Mouse (Mus musculus): ENCODE data around the gene Tuba1a. TPM values are rescaled to one million over a fixed set of nuclear protein-coding genes. Genes with fewer than 3 reads are reported as not detected.
A peak's percentile ranks its signal among the peaks of the same experiment; 100 is the strongest.
"Not testable (repeated sequence)": the region's sequence is repeated elsewhere in the genome, so short reads cannot be mapped to it uniquely, and the experiment has no call there.

Tuba1a gene
- polyA plus RNA-seq, 1 experiment from 2014 or later = 925 TPM

DNA sequence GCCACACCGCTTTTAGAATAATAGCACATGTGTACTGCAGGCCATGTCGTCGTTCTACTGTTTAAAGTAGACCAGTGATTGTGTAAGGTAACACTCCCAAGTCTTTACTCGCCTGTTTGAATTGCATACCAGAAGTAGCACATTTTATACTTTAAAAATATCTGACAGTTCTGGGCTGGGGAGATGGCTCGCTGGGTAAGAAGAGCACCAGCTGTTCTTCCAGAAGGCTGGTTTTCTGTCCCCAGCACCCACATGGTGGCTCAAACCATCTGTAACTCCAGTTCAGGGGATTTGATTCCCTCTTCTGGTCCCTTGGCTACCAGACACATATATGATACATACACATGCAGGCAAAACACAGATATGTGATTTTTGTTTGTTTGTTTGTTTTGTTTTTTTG is 4.0 kb upstream of the Tuba1a start:
- H3K36me3 ChIP-seq (ENCODE audit: insufficient read depth, low read length) = no peaks in the 10 kb centered on the region
- H3K27ac ChIP-seq (ENCODE audit: low read length) = no peak overlapping the region
- peaks cover 8% of the 10 kb centered on the region for H3K4me1 ChIP-seq (ENCODE audit: insufficient read depth, low read length)
- H3K9ac ChIP-seq (replicated peaks; ENCODE audit: low read length) = no peak overlapping the region
- no peaks in the 10 kb centered on the region for H3K9me3 ChIP-seq (ENCODE audit: low read length)
- ATAC-seq (ENCODE audit: low FRiP score, low TSS enrichment) = no peak
- H3K4me2 ChIP-seq (replicated peaks; ENCODE audit: low read depth, low read length) = no peak overlapping the region
- 69% methylated on average over 5 of the region's 5 CpGs for WGBS
- H3K4me3 ChIP-seq (ENCODE audit: low read length) = no peak overlapping the region
- H3K27me3 ChIP-seq (ENCODE audit: insufficient read depth, low read length) = no peaks in the 10 kb centered on the region

DNA sequence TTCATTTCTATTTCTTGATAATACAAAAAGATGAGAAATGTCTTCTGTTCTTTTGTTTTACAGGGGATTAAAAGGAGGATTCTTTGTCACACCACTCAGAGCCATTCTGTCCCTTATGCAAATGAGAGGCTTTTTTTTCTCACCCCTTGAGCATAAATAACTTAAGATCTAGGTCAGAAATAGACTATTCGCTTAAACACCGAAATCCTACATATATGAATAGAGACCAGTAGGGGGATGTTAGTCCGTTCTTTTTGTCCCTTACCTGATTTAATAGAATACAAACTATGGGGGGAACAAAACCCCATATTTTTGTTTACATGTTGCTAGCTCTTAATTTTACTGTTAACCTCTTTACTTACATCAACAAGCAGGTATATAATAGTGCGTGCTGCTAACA is 2.5 kb upstream of the Tuba1a start:
- no peak for ATAC-seq (ENCODE audit: low FRiP score, low TSS enrichment)
- Histone ChIP-seq H3K9me3 (ENCODE audit: low read length) (no peaks in the 10 kb centered on the region), H3K4me2 (replicated peaks; ENCODE audit: low read depth, low read length) (no peak overlapping the region), H3K36me3 (ENCODE audit: insufficient read depth, low read length) (peaks cover 1% of the 10 kb centered on the region; the same call in 1 of the 2 replicates), H3K9ac (replicated peaks; ENCODE audit: low read length) (no peak overlapping the region), H3K27ac (ENCODE audit: low read length) (no peak overlapping the region), H3K4me1 (ENCODE audit: insufficient read depth, low read length) (peaks cover 15% of the 10 kb centered on the region), H3K27me3 (ENCODE audit: insufficient read depth, low read length) (no peaks in the 10 kb centered on the region), H3K4me3 (ENCODE audit: low read length) (no peak overlapping the region)
- WGBS = 94% methylated on average over 4 of the region's 4 CpGs

DNA sequence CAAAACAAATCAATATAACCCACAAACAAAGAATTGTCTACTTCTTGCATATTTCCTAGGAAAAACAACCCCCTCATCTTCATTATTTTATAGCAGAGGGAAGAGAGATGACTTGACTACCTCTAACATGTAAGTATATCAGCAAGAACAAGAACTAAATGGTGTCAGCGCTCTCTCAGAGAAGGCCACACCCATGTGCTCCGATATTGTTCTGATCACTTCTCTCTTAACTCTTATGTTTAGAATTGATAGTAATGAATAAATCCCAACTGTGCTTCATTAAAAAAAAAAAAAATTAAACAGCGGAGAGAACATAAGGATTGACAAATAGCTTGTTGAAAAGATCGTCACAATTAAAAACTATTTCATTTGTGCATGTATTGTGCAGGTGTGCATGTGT is 1.8 kb upstream of the Tuba1a start:
- Histone ChIP-seq H3K4me3 (ENCODE audit: low read length) (no peak overlapping the region), H3K27me3 (ENCODE audit: insufficient read depth, low read length) (no peaks in the 10 kb centered on the region), H3K36me3 (ENCODE audit: insufficient read depth, low read length) (peaks cover 3% of the 10 kb centered on the region; the same call in 1 of the 2 replicates), H3K9me3 (ENCODE audit: low read length) (no peaks in the 10 kb centered on the region), H3K9ac (replicated peaks; ENCODE audit: low read length) (no peak overlapping the region), H3K4me2 (replicated peaks; ENCODE audit: low read depth, low read length) (no peak overlapping the region), H3K27ac (ENCODE audit: low read length) (no peak overlapping the region), H3K4me1 (ENCODE audit: insufficient read depth, low read length) (peaks cover 15% of the 10 kb centered on the region)
- WGBS = 81% methylated on average over 4 of the region's 4 CpGs
- ATAC-seq (ENCODE audit: low FRiP score, low TSS enrichment) = no peak

DNA sequence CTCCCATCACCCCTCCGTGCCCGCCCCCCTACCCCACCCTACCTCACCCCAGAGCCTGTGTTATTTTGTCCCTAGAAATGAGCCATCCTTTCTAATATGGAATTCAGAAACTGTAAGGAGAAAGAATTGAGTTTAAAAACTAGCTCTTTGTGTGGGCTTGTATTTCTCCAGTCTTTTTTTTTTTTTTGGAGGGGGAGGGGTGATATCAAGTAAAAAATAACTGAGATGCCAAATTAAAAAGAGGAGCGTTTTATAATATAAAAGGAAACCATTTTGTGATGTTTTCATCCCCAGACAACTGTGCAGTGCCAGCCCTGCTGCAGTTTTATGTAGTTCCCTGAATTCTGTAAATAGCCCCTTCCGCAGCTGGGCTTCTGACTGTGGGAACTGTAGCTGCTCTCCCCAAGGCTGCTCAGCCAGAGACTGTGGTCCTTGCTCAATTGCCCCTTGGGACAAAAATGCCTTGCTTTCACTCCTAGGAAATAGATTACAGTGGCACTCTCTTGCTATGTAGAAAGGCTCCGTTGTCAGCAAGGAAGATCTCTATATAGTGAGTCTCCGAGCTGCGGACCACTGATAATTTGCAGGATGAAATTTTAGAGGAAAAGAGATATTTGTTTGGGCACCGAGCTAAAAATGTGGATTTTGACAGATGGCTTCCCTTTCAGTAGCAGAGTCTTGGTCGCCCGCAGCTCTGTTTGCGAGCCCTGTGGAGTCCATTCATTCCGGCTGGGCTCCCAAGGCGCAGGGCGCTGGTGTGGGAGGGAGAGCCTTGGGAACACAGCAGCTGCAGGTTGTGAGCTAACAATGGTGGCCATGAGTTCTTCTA is 1.1 kb upstream of the Tuba1a start:
- no peaks in the 10 kb centered on the region for H3K27me3 ChIP-seq (ENCODE audit: insufficient read depth, low read length)
- peak overlapping the region; percentile 20 for H3K4me3 ChIP-seq (ENCODE audit: low read length)
- H3K9me3 ChIP-seq (ENCODE audit: low read length) = no peaks in the 10 kb centered on the region
- peak overlapping the region; percentile 44 for H3K9ac ChIP-seq (replicated peaks; ENCODE audit: low read length)
- WGBS = 23% methylated on average over 14 of the region's 14 CpGs
- peaks cover 15% of the 10 kb centered on the region for H3K4me1 ChIP-seq (ENCODE audit: insufficient read depth, low read length)
- peaks cover 3% of the 10 kb centered on the region; the same call in 1 of the 2 replicates for H3K36me3 ChIP-seq (ENCODE audit: insufficient read depth, low read length)
- ATAC-seq (ENCODE audit: low FRiP score, low TSS enrichment) = no peak
- peak overlapping the region; percentile 35 for H3K4me2 ChIP-seq (replicated peaks; ENCODE audit: low read depth, low read length)
- 0 out of 2 replicates have a peak overlapping the region, but pooled peaks have one; percentile 10 for H3K27ac ChIP-seq (ENCODE audit: low read length)

DNA sequence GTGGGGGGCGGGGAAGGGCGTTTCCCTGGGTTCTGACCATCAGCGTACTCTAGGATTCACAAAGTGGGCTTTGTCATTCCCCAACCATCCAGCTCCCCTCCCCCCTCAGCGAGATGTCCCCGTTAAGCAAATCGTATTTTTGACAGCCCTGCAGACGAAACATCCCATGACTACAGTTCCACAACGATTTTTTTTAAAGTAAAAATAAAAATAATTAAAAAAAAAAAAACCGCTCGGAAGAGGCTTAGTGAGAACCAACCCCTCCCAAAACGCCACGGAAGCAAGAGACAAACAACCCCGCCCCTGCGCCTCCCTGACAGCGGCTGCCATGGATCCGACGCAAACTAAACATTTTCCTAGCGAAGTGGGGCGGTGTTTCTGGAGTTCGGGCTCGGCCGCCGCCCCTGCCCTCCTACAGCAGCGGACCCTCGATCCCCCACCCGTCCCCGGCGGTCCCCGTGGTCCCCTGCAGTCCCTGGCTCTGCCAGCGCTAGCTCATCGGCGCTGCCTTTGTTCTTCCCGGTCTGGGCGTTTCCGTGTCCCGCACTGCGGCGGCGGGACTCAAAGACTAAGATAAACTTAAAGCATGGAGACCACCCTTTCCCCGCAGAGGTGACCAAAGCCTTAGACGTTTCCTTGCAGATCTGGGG is 627 bp downstream of the Tuba1a start:
- Histone ChIP-seq H3K4me1 (ENCODE audit: insufficient read depth, low read length) (peaks cover 15% of the 10 kb centered on the region), H3K27ac (ENCODE audit: low read length) (peak overlapping the region; percentile 97), H3K4me2 (replicated peaks; ENCODE audit: low read depth, low read length) (peak overlapping the region; percentile 67), H3K9ac (replicated peaks; ENCODE audit: low read length) (peak overlapping the region; percentile 84), H3K9me3 (ENCODE audit: low read length) (no peaks in the 10 kb centered on the region), H3K27me3 (ENCODE audit: insufficient read depth, low read length) (no peaks in the 10 kb centered on the region), H3K4me3 (ENCODE audit: low read length) (peak overlapping the region; percentile 64), H3K36me3 (ENCODE audit: insufficient read depth, low read length) (peaks cover 3% of the 10 kb centered on the region; the same call in 1 of the 2 replicates)
- WGBS = 0% methylated on average over 41 of the region's 41 CpGs
- peak; percentile 83 for ATAC-seq (ENCODE audit: low FRiP score, low TSS enrichment)

DNA sequence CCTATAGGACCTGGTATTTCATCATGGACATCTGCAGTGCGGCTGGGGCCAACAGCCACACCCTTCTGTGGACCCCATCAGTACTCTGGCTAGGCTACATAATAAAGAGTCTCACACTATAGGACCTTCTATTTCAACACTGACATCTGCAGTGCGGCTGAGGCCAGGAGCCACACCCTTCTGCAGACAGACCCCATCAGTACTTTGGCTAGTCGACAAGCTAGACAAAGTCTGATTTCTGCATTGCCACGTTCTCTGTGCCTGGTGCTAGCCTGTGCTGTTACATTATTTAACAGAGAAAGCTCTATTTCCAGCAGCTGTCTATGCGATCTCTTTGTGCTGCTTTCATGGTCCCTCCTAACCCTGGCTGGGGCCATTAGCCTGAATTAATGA is 1.4 kb downstream of the Tuba1a start:
- Histone ChIP-seq H3K4me2 (replicated peaks; ENCODE audit: low read depth, low read length) (peak overlapping the region; percentile 67), H3K27ac (ENCODE audit: low read length) (peak overlapping the region; percentile 76), H3K27me3 (ENCODE audit: insufficient read depth, low read length) (no peaks in the 10 kb centered on the region), H3K9me3 (ENCODE audit: low read length) (no peaks in the 10 kb centered on the region), H3K36me3 (ENCODE audit: insufficient read depth, low read length) (peaks cover 3% of the 10 kb centered on the region; the same call in 1 of the 2 replicates), H3K4me1 (ENCODE audit: insufficient read depth, low read length) (peaks cover 15% of the 10 kb centered on the region), H3K4me3 (ENCODE audit: low read length) (peak overlapping the region; percentile 64), H3K9ac (replicated peaks; ENCODE audit: low read length) (peak overlapping the region; percentile 64)
- ATAC-seq (ENCODE audit: low FRiP score, low TSS enrichment) = no peak
- WGBS = 20% methylated on average over 5 of the region's 5 CpGs

DNA sequence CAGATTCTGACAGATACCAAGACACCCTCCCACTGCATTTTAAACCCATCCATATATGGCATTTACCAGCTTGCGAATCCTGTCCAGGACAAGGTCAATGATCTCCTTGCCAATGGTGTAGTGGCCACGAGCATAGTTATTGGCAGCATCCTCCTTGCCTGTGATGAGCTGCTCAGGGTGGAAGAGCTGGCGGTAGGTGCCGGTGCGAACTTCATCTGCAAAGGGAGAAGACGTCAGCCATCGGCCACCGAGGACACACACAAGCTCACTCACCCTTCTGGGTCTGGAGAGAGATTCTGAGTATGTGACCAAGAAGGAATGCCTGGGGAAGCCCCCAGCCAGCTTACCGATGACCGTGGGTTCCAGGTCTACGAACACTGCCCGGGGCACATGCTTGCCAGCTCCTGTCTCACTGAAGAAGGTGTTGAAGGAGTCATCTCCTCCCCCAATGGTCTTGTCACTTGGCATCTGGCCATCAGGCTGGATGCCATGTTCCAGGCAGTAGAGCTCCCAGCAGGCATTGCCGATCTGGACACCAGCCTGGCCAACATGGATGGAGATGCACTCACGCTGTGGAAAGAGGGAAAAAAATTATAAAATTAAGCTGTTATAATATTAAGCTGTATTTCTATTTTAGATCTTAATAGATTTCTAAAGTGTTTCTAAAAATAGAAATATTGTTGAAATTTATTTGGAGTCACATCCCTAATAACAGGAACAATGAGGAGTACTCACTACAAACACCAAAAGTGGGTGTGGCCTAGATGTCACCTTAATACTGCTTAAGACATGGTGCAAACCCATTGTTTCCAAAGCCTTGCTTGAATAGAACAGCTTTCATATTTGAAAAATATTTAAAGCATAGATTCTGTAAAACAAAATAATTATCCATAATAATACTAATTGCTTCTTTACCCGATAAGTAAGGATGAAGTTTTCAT is 2.1 kb downstream of the Tuba1a start:
- not testable (repeated sequence) for H3K36me3 ChIP-seq (ENCODE audit: insufficient read depth, low read length); H3K9me3 ChIP-seq (ENCODE audit: low read length); ATAC-seq (ENCODE audit: low FRiP score, low TSS enrichment); H3K27me3 ChIP-seq (ENCODE audit: insufficient read depth, low read length)
- H3K4me1 ChIP-seq (ENCODE audit: insufficient read depth, low read length) = peaks cover 15% of the 10 kb centered on the region
- peak overlapping the region; percentile 64 for H3K9ac ChIP-seq (replicated peaks; ENCODE audit: low read length)
- H3K4me3 ChIP-seq (ENCODE audit: low read length) = peak overlapping the region; percentile 64
- WGBS = 93% methylated on average over 11 of the region's 15 CpGs
- H3K27ac ChIP-seq (ENCODE audit: low read length) = peak overlapping the region; percentile 76; the same call in 1 of the 2 replicates
- peak overlapping the region; percentile 67 for H3K4me2 ChIP-seq (replicated peaks; ENCODE audit: low read depth, low read length)

DNA sequence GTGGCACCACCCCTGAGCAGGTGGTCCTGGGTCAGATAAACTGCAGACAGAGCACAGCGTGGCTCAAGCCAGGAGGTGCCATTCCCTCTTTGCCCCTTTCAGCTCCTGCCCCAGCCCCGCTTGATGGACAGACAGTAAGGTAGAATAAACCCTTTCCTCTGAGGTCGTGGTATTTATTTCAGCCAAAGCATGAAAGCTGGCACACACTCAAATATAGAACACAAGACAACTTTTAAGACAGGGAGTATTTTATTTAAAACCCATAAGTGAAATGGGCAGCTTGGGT is 4.0 kb downstream of the Tuba1a start:
- Histone ChIP-seq H3K4me2 (replicated peaks; ENCODE audit: low read depth, low read length) (no peak overlapping the region), H3K4me3 (ENCODE audit: low read length) (no peak overlapping the region), H3K4me1 (ENCODE audit: insufficient read depth, low read length) (peaks cover 10% of the 10 kb centered on the region), H3K27ac (ENCODE audit: low read length) (no peak overlapping the region), H3K27me3 (ENCODE audit: insufficient read depth, low read length) (no peaks in the 10 kb centered on the region), H3K9me3 (ENCODE audit: low read length) (no peaks in the 10 kb centered on the region), H3K9ac (replicated peaks; ENCODE audit: low read length) (no peak overlapping the region), H3K36me3 (ENCODE audit: insufficient read depth, low read length) (peaks cover 3% of the 10 kb centered on the region; the same call in 1 of the 2 replicates)
- 73% methylated on average over 3 of the region's 3 CpGs for WGBS
- ATAC-seq (ENCODE audit: low FRiP score, low TSS enrichment) = no peak

DNA sequence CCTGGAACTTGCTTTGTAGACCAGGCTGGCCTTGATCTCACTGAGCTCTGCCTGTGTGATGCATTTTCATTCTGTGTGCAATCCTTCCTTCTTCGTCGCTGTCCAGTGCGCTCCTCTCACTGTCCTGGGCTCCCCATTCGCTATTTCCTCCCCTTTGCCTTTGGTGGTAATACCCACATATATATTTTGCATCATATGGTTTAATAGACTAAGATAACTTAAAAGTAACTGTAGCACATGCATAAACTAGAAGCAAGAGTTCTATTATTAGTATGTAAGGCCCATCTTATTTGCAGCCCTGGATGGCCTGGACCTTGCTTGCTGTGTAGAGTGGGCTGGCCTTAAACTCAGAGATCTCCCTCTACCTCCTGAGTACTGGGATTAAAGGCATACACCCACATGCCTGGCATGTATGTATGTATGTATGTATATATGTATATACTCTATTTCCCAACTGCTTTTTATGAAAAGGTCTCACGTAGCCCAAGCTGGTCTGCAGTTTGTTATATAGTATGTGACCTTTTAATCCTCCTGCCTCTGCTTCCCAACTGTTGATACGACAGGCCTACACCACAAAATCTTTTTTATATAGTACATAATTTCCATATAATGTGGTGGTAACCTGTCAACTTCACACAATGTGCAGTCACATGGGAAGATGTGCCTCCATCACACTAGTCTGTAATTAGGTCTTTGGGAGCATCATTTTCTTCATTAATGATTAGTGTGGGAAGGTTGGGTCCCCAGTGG is 4.5 kb downstream of the Tuba1a start:
- no peak for ATAC-seq (ENCODE audit: low FRiP score, low TSS enrichment)
- Histone ChIP-seq H3K4me1 (ENCODE audit: insufficient read depth, low read length) (peaks cover 8% of the 10 kb centered on the region), H3K9ac (replicated peaks; ENCODE audit: low read length) (no peak overlapping the region), H3K36me3 (ENCODE audit: insufficient read depth, low read length) (peaks cover 3% of the 10 kb centered on the region; the same call in 1 of the 2 replicates), H3K27me3 (ENCODE audit: insufficient read depth, low read length) (no peaks in the 10 kb centered on the region), H3K9me3 (ENCODE audit: low read length) (no peaks in the 10 kb centered on the region), H3K4me2 (replicated peaks; ENCODE audit: low read depth, low read length) (no peak overlapping the region), H3K4me3 (ENCODE audit: low read length) (no peak overlapping the region), H3K27ac (ENCODE audit: low read length) (no peak overlapping the region)
- WGBS = 83% methylated on average over 6 of the region's 6 CpGs

All from kidney, embryonic 16.5 days (tissue).